Mouse (Mus musculus): ENCODE results near the gene Hmcn1. TPM values are rescaled to one million over a fixed set of nuclear protein-coding genes. Genes with fewer than 3 reads are reported as not detected.

The Hmcn1 gene
- 0.13 TPM for polyA plus RNA-seq (2012; fragmentation: generic; extraction: Trizol)
- long read RNA-seq, experiment 1, partial matches to known transcripts = 0 of 1 reads
- long read RNA-seq, experiment 1, other reads (novel, unspliced or antisense) = 0 of 1 reads
- long read RNA-seq, experiment 2 = 0 reads

- no peaks in the 10 kb centered on the region for H3K36me3 ChIP-seq (ENCODE audit: control insufficient read depth, insufficient read depth)
- TF ChIP-seq MYOD1 (IDR thresholded peaks at IDR 0.05; ENCODE audit: control insufficient read depth, insufficient read length, low read depth) = no peak
- TF ChIP-seq CTCF (IDR thresholded peaks at IDR 0.05; ENCODE audit: control insufficient read depth, insufficient read depth, insufficient read length) = no peak
- no peak for TF ChIP-seq MAX (IDR thresholded peaks at IDR 0.05)
- TF ChIP-seq FOSL1 (IDR thresholded peaks at IDR 0.05; ENCODE audit: insufficient read depth, low read length, poor library complexity, severe bottlenecking) = no peak
- no peak for TF ChIP-seq MYOG (IDR thresholded peaks at IDR 0.05; ENCODE audit: control insufficient read depth, extremely low read depth, insufficient read length)
- TF ChIP-seq CEBPB (IDR thresholded peaks at IDR 0.05; ENCODE audit: low read depth) = no peak
- TF ChIP-seq USF1 (IDR thresholded peaks at IDR 0.05; ENCODE audit: low read depth) = no peak
- no peaks in the 10 kb centered on the region for H3K79me3 ChIP-seq (ENCODE audit: low read depth)
- H3K4me3 ChIP-seq (ENCODE audit: insufficient read depth, poor library complexity, severe bottlenecking) = no peak within 1 kb of the TSS
- no peaks in the 10 kb centered on the region for H3K27me3 ChIP-seq (ENCODE audit: control insufficient read depth, insufficient read depth, insufficient read length)
- no peaks in the 10 kb centered on the region for H3K79me2 ChIP-seq (ENCODE audit: control insufficient read depth, insufficient read depth)
- H3ac ChIP-seq (ENCODE audit: control insufficient read depth, insufficient read length, low read depth) = peak within 1 kb of the TSS; percentile 7
Observed at GRCm38 (mm10) chr1:150993162-150994064, at the start of gene Hmcn1. TSS of gene Hmcn1 (minus strand) at chr1:150993435.

GRCm38 (mm10) chr1:151040945-151041649, 47.9 kb upstream of the Hmcn1 start:
- H3ac ChIP-seq (ENCODE audit: control insufficient read depth, insufficient read length, low read depth) = no peak overlapping the region
- TF ChIP-seq USF1 (IDR thresholded peaks at IDR 0.05; ENCODE audit: low read depth) (no peak), FOSL1 (IDR thresholded peaks at IDR 0.05; ENCODE audit: insufficient read depth, low read length, poor library complexity, severe bottlenecking) (no peak)
- no peaks in the 10 kb centered on the region for H3K79me2 ChIP-seq (ENCODE audit: control insufficient read depth, insufficient read depth)
- H3K27me3 ChIP-seq (ENCODE audit: control insufficient read depth, insufficient read depth, insufficient read length) = no peaks in the 10 kb centered on the region
- H3K4me3 ChIP-seq (ENCODE audit: insufficient read depth, poor library complexity, severe bottlenecking) = no peak overlapping the region
- no peaks in the 10 kb centered on the region for H3K36me3 ChIP-seq (ENCODE audit: control insufficient read depth, insufficient read depth)
- no peaks in the 10 kb centered on the region for H3K79me3 ChIP-seq (ENCODE audit: low read depth)

GRCm38 (mm10) chr1:151040290-151040689, 47.1 kb upstream of the Hmcn1 start:
- H3K36me3 ChIP-seq (ENCODE audit: control insufficient read depth, insufficient read depth) = no peaks in the 10 kb centered on the region
- H3ac ChIP-seq (ENCODE audit: control insufficient read depth, insufficient read length, low read depth) = no peak overlapping the region
- no peak for TF ChIP-seq MAX (IDR thresholded peaks at IDR 0.05)
- no peak for TF ChIP-seq USF1 (IDR thresholded peaks at IDR 0.05; ENCODE audit: low read depth)
- TF ChIP-seq MYOD1 (IDR thresholded peaks at IDR 0.05; ENCODE audit: control insufficient read depth, insufficient read length, low read depth) = no peak
- no peak for TF ChIP-seq CEBPB (IDR thresholded peaks at IDR 0.05; ENCODE audit: low read depth)
- no peak for TF ChIP-seq MYOG (IDR thresholded peaks at IDR 0.05; ENCODE audit: control insufficient read depth, extremely low read depth, insufficient read length)
- no peak for TF ChIP-seq CTCF (IDR thresholded peaks at IDR 0.05; ENCODE audit: control insufficient read depth, insufficient read depth, insufficient read length)
- TF ChIP-seq FOSL1 (IDR thresholded peaks at IDR 0.05; ENCODE audit: insufficient read depth, low read length, poor library complexity, severe bottlenecking) = no peak

GRCm38 (mm10) chr1:151039189-151039588, 46.0 kb upstream of the Hmcn1 start:
- TF ChIP-seq USF1 (IDR thresholded peaks at IDR 0.05; ENCODE audit: low read depth) (peak; percentile 25), CEBPB (IDR thresholded peaks at IDR 0.05; ENCODE audit: low read depth) (no peak)

More at GRCm38 (mm10) chr1:151040290-151040689, 47.1 kb upstream of the Hmcn1 start:
- H3K27me3 ChIP-seq (ENCODE audit: control insufficient read depth, insufficient read depth, insufficient read length) = no peaks in the 10 kb centered on the region
- no peak overlapping the region for H3K4me3 ChIP-seq (ENCODE audit: insufficient read depth, poor library complexity, severe bottlenecking)
- no peaks in the 10 kb centered on the region for H3K79me3 ChIP-seq (ENCODE audit: low read depth)
- no peaks in the 10 kb centered on the region for H3K79me2 ChIP-seq (ENCODE audit: control insufficient read depth, insufficient read depth)

GRCm38 (mm10) chr1:151038566-151038965, 45.3 kb upstream of the Hmcn1 start:
- Histone ChIP-seq H3K4me3 (ENCODE audit: insufficient read depth, poor library complexity, severe bottlenecking) (no peak overlapping the region), H3ac (ENCODE audit: control insufficient read depth, insufficient read length, low read depth) (no peak overlapping the region), H3K79me2 (ENCODE audit: control insufficient read depth, insufficient read depth) (no peaks in the 10 kb centered on the region), H3K79me3 (ENCODE audit: low read depth) (no peaks in the 10 kb centered on the region), H3K27me3 (ENCODE audit: control insufficient read depth, insufficient read depth, insufficient read length) (no peaks in the 10 kb centered on the region), H3K36me3 (ENCODE audit: control insufficient read depth, insufficient read depth) (no peaks in the 10 kb centered on the region)
- TF ChIP-seq MYOD1 (IDR thresholded peaks at IDR 0.05; ENCODE audit: control insufficient read depth, insufficient read length, low read depth) (no peak), MAX (IDR thresholded peaks at IDR 0.05) (no peak), FOSL1 (IDR thresholded peaks at IDR 0.05; ENCODE audit: insufficient read depth, low read length, poor library complexity, severe bottlenecking) (no peak), MYOG (IDR thresholded peaks at IDR 0.05; ENCODE audit: control insufficient read depth, extremely low read depth, insufficient read length) (no peak), CTCF (IDR thresholded peaks at IDR 0.05; ENCODE audit: control insufficient read depth, insufficient read depth, insufficient read length) (no peak), CEBPB (IDR thresholded peaks at IDR 0.05; ENCODE audit: low read depth) (no peak), USF1 (IDR thresholded peaks at IDR 0.05; ENCODE audit: low read depth) (no peak)

More at GRCm38 (mm10) chr1:151039189-151039588, 46.0 kb upstream of the Hmcn1 start:
- no peaks in the 10 kb centered on the region for H3K79me3 ChIP-seq (ENCODE audit: low read depth)
- no peak overlapping the region for H3K4me3 ChIP-seq (ENCODE audit: insufficient read depth, poor library complexity, severe bottlenecking)
- no peaks in the 10 kb centered on the region for H3K36me3 ChIP-seq (ENCODE audit: control insufficient read depth, insufficient read depth)
- no peaks in the 10 kb centered on the region for H3K79me2 ChIP-seq (ENCODE audit: control insufficient read depth, insufficient read depth)
- no peaks in the 10 kb centered on the region for H3K27me3 ChIP-seq (ENCODE audit: control insufficient read depth, insufficient read depth, insufficient read length)
- H3ac ChIP-seq (ENCODE audit: control insufficient read depth, insufficient read length, low read depth) = no peak overlapping the region
